In genomic region chr2:152729636-152730020, GRCm38 (mm10) we compare ENCODE assay signal across 7 mouse cellular contexts. TPM values are rescaled to one million over a fixed set of nuclear protein-coding genes. Genes with fewer than 3 reads are reported as not detected.
DNase-seq lines count a peak whose midpoint lies in the region; ATAC-seq and TF ChIP-seq lines count a peak whose summit lies in the region.

No protein-coding gene starts in this region.

- peak; percentile 90 for DNase-seq in adipocyte (ENCODE audit: low spot score)
- peak; percentile 82 for DNase-seq in hindbrain, embryonic 10.5 days (ENCODE audit: low spot score)
- DNase-seq in midbrain, postnatal 0 days (ENCODE audit: low spot score) = peak; percentile 48
- DNase-seq in right cerebral cortex, postnatal 14 days = no peak

- H3K27me3 ChIP-seq in embryonic facial prominence, embryonic 12.5 days = no peaks in the 10 kb centered on the region
- H3K27me3 ChIP-seq in hindbrain, embryonic 10.5 days (ENCODE audit: insufficient read depth, poor library complexity, severe bottlenecking) = peaks cover 6% of the 10 kb centered on the region; the same call in 1 of the 2 replicates
- no peaks in the 10 kb centered on the region for H3K27me3 ChIP-seq in limb, embryonic 15.5 days
- H3K27me3 ChIP-seq in midbrain, postnatal 0 days (ENCODE audit: insufficient read depth, low read length) = no peaks in the 10 kb centered on the region

- H3K9ac ChIP-seq in embryonic facial prominence, embryonic 12.5 days = 0 out of 2 replicates have a peak overlapping the region, but pooled peaks have one; percentile 12
- H3K9ac ChIP-seq in limb, embryonic 15.5 days = no peak overlapping the region
- no peak overlapping the region for H3K9ac ChIP-seq in midbrain, postnatal 0 days (replicated peaks; ENCODE audit: low read length, poor library complexity, severe bottlenecking)

- H3K9me3 ChIP-seq in embryonic facial prominence, embryonic 12.5 days = no peaks in the 10 kb centered on the region
- H3K9me3 ChIP-seq in hindbrain, embryonic 10.5 days = no peaks in the 10 kb centered on the region
- no peaks in the 10 kb centered on the region for H3K9me3 ChIP-seq in limb, embryonic 15.5 days
- H3K9me3 ChIP-seq in midbrain, postnatal 0 days (ENCODE audit: low read length) = no peaks in the 10 kb centered on the region

- peak; percentile 76 for ATAC-seq in embryonic facial prominence, embryonic 12.5 days (ENCODE audit: insufficient number of reproducible peaks, insufficient read depth, low FRiP score, low TSS enrichment)
- peak; percentile 83 for ATAC-seq in limb, embryonic 15.5 days (ENCODE audit: insufficient number of reproducible peaks, low FRiP score, low TSS enrichment, low read depth)
- peak; percentile 41; the same call in 1 of the 2 replicates for ATAC-seq in midbrain, postnatal 0 days (ENCODE audit: low FRiP score)
- no peak for ATAC-seq in frontal cortex, adult (ENCODE audit: low TSS enrichment)

- H3K27ac ChIP-seq in embryonic facial prominence, embryonic 12.5 days = peak overlapping the region; percentile 84
- peak overlapping the region; percentile 90 for H3K27ac ChIP-seq in hindbrain, embryonic 10.5 days
- H3K27ac ChIP-seq in limb, embryonic 15.5 days = peak overlapping the region; percentile 88
- H3K27ac ChIP-seq in midbrain, postnatal 0 days (ENCODE audit: low read depth, low read length) = peak overlapping the region; percentile 26; the same call in 1 of the 2 replicates

- H3K4me1 ChIP-seq in embryonic facial prominence, embryonic 12.5 days = peaks cover 51% of the 10 kb centered on the region
- H3K4me1 ChIP-seq in hindbrain, embryonic 10.5 days (replicated peaks) = peaks cover 92% of the 10 kb centered on the region
- H3K4me1 ChIP-seq in limb, embryonic 15.5 days = peaks cover 65% of the 10 kb centered on the region
- no peaks in the 10 kb centered on the region for H3K4me1 ChIP-seq in midbrain, postnatal 0 days (ENCODE audit: insufficient read depth, low read length)

- TF ChIP-seq CTCF in midbrain, postnatal 0 days (IDR thresholded peaks at IDR 0.05) = no peak

- H3K4me2 ChIP-seq in embryonic facial prominence, embryonic 12.5 days (replicated peaks) = peak overlapping the region; percentile 5; the same call in 1 of the 2 replicates
- H3K4me2 ChIP-seq in limb, embryonic 15.5 days = 0 out of 2 replicates have a peak overlapping the region, but pooled peaks have one; percentile 11
- no peak overlapping the region for H3K4me2 ChIP-seq in midbrain, postnatal 0 days (ENCODE audit: low read depth, low read length, poor library complexity, severe bottlenecking)

- H3K36me3 ChIP-seq in embryonic facial prominence, embryonic 12.5 days = no peaks in the 10 kb centered on the region
- no peaks in the 10 kb centered on the region for H3K36me3 ChIP-seq in hindbrain, embryonic 10.5 days
- H3K36me3 ChIP-seq in limb, embryonic 15.5 days = no peaks in the 10 kb centered on the region
- no peaks in the 10 kb centered on the region for H3K36me3 ChIP-seq in midbrain, postnatal 0 days (ENCODE audit: insufficient read depth, low read length)

- H3K4me3 ChIP-seq in embryonic facial prominence, embryonic 12.5 days = no peak overlapping the region
- H3K4me3 ChIP-seq in hindbrain, embryonic 10.5 days = 0 out of 2 replicates have a peak overlapping the region, but pooled peaks have one; percentile 12
- no peak overlapping the region for H3K4me3 ChIP-seq in limb, embryonic 15.5 days
- no peak overlapping the region for H3K4me3 ChIP-seq in midbrain, postnatal 0 days (ENCODE audit: low read depth, low read length)

- WGBS in embryonic facial prominence, embryonic 12.5 days = 6% methylated on average over 7 of the region's 7 CpGs
- 35% methylated on average over 7 of the region's 7 CpGs for WGBS in hindbrain, embryonic 10.5 days
- 15% methylated on average over 7 of the region's 7 CpGs for WGBS in limb, embryonic 15.5 days
- WGBS in midbrain, postnatal 0 days = 54% methylated on average over 7 of the region's 7 CpGs

RNA-seq across cellular contexts. Expression of gene Id1, which starts 6.4 kb away (rescaled TPM):
- 168 and 170 TPM in 2 replicates for polyA plus RNA-seq in embryonic facial prominence, embryonic 12.5 days (2016; fragmentation: Nextera tagmentation; extraction: Ambion mirVana)
- polyA plus RNA-seq in hindbrain, embryonic 10.5 days (2016; fragmentation: Nextera tagmentation; extraction: Ambion mirVana) = 168 and 176 TPM in 2 replicates
- polyA plus RNA-seq in limb, embryonic 15.5 days (2015; fragmentation: Nextera tagmentation; extraction: Ambion mirVana) = 167 and 168 TPM in 2 replicates
- 69.6 and 71.7 TPM in 2 replicates for total RNA-seq in midbrain, postnatal 0 days (2014; rRNA removed)
- 52.6 and 58.3 TPM in 2 replicates for polyA plus RNA-seq in midbrain, postnatal 0 days (2015; fragmentation: Nextera tagmentation; extraction: Ambion mirVana)

RNA-seq across cellular contexts. Expression of gene Cox4i2, which starts 24.3 kb away (rescaled TPM):
- 14.3 and 14.5 TPM in 2 replicates for polyA plus RNA-seq in embryonic facial prominence, embryonic 12.5 days (2016; fragmentation: Nextera tagmentation; extraction: Ambion mirVana)
- 5.0 and 5.1 TPM in 2 replicates for polyA plus RNA-seq in hindbrain, embryonic 10.5 days (2016; fragmentation: Nextera tagmentation; extraction: Ambion mirVana)
- polyA plus RNA-seq in limb, embryonic 15.5 days (2015; fragmentation: Nextera tagmentation; extraction: Ambion mirVana) = 33.9 and 36.2 TPM in 2 replicates
- total RNA-seq in midbrain, postnatal 0 days (2014; rRNA removed) = 2.0 and 6.8 TPM in 2 replicates
- polyA plus RNA-seq in midbrain, postnatal 0 days (2015; fragmentation: Nextera tagmentation; extraction: Ambion mirVana) = 3.3 and 4.5 TPM in 2 replicates

RNA-seq across cellular contexts. Expression of gene Mcts2, which starts 42.8 kb away (rescaled TPM):
- 36.4 and 38.9 TPM in 2 replicates for polyA plus RNA-seq in embryonic facial prominence, embryonic 12.5 days (2016; fragmentation: Nextera tagmentation; extraction: Ambion mirVana)
- 41.1 and 48.7 TPM in 2 replicates for polyA plus RNA-seq in hindbrain, embryonic 10.5 days (2016; fragmentation: Nextera tagmentation; extraction: Ambion mirVana)
- polyA plus RNA-seq in limb, embryonic 15.5 days (2015; fragmentation: Nextera tagmentation; extraction: Ambion mirVana) = 22.0 and 24.2 TPM in 2 replicates
- total RNA-seq in midbrain, postnatal 0 days (2014; rRNA removed) = 14.5 and 21.8 TPM in 2 replicates
- 28.0 and 28.1 TPM in 2 replicates for polyA plus RNA-seq in midbrain, postnatal 0 days (2015; fragmentation: Nextera tagmentation; extraction: Ambion mirVana)

Comparison
In these comparisons a context has a peak if more than half of its experiments do, and no peak if none do; other contexts are left out.
1. H3K27ac ChIP-seq: peak in every context shown above with its lines; median percentile 90 in hindbrain, embryonic 10.5 days; 88 in limb, embryonic 15.5 days; 84 in embryonic facial prominence, embryonic 12.5 days; 26 in midbrain, postnatal 0 days.